Mouse (Mus musculus): Measurements from ENCODE around the gene Map7. TPM values are rescaled to one million over a fixed set of nuclear protein-coding genes. Genes with fewer than 3 reads are reported as not detected.

Gene Map7
- total and polyA plus RNA-seq, 2 experiments from 2014 or later, result 6.3 to 14.5 TPM

- Histone ChIP-seq H3K9me3 (ENCODE audit: low read length) (no peaks in the 10 kb centered on the region), H3K4me1 (ENCODE audit: insufficient read depth) (no peaks in the 10 kb centered on the region), H3K27me3 (ENCODE audit: insufficient read depth, low read length) (no peaks in the 10 kb centered on the region), H3K4me2 (ENCODE audit: low read depth) (no peak overlapping the region), H3K4me3 (ENCODE audit: low read depth, low read length) (no peak overlapping the region), H3K27ac (ENCODE audit: low read depth, low read length) (no peak overlapping the region), H3K36me3 (ENCODE audit: insufficient read depth) (no peaks in the 10 kb centered on the region), H3K9ac (no peak overlapping the region)
- ATAC-seq, result peak; percentile 50
- WGBS, result 77% methylated on average over 18 of the region's 18 CpGs
- TF ChIP-seq CTCF (IDR thresholded peaks at IDR 0.05; ENCODE audit: low read depth), result no peak
- peak; percentile 24 for DNase-seq
Observed at GRCm38 (mm10) chr10:20112026-20112973, 36.0 kb upstream of the Map7 start.

- Histone ChIP-seq H3K4me2 (ENCODE audit: low read depth) (no peak overlapping the region), H3K27me3 (ENCODE audit: insufficient read depth, low read length) (no peaks in the 10 kb centered on the region), H3K4me1 (ENCODE audit: insufficient read depth) (no peaks in the 10 kb centered on the region), H3K36me3 (ENCODE audit: insufficient read depth) (no peaks in the 10 kb centered on the region; the same call in 1 of the 2 replicates), H3K9me3 (ENCODE audit: low read length) (no peaks in the 10 kb centered on the region), H3K4me3 (ENCODE audit: low read depth, low read length) (no peak overlapping the region), H3K9ac (no peak overlapping the region), H3K27ac (ENCODE audit: low read depth, low read length) (no peak overlapping the region)
- 79% methylated on average over 15 of the region's 15 CpGs for WGBS
- TF ChIP-seq CTCF (IDR thresholded peaks at IDR 0.05; ENCODE audit: low read depth), result no peak
- ATAC-seq, result no peak
- no peak for DNase-seq
Observed at GRCm38 (mm10) chr10:20119504-20120425, 28.5 kb upstream of the Map7 start.

DNA sequence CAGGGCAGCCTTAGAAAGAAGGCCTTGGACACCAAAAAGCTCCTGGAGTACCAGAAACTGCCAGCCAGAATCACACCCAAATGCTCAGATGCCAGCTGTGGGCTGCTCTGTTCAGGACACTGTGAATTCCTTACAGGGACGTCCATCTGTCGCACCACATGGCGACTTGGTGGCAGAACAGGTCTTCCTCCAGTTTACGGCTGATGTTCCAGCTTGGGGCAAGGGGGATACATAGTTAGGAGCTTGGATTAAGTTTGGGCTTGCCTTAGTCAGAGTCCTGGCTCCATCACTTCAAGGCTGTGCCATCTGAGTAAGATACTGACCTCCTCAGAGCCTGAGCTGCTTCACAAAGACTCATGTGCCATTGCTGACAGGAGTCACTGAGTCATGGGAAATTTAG is 26.3 kb upstream of the Map7 start:
- Histone ChIP-seq H3K9ac (no peak overlapping the region), H3K4me3 (ENCODE audit: low read depth, low read length) (no peak overlapping the region), H3K9me3 (ENCODE audit: low read length) (no peaks in the 10 kb centered on the region), H3K4me2 (ENCODE audit: low read depth) (no peak overlapping the region), H3K4me1 (ENCODE audit: insufficient read depth) (no peaks in the 10 kb centered on the region), H3K36me3 (ENCODE audit: insufficient read depth) (no peaks in the 10 kb centered on the region; the same call in 1 of the 2 replicates), H3K27ac (ENCODE audit: low read depth, low read length) (no peak overlapping the region), H3K27me3 (ENCODE audit: insufficient read depth, low read length) (no peaks in the 10 kb centered on the region)
- DNase-seq (no peak), ATAC-seq (no peak)
- TF ChIP-seq CTCF (IDR thresholded peaks at IDR 0.05; ENCODE audit: low read depth), result no peak
- WGBS, result 89% methylated on average over 4 of the region's 4 CpGs

DNA sequence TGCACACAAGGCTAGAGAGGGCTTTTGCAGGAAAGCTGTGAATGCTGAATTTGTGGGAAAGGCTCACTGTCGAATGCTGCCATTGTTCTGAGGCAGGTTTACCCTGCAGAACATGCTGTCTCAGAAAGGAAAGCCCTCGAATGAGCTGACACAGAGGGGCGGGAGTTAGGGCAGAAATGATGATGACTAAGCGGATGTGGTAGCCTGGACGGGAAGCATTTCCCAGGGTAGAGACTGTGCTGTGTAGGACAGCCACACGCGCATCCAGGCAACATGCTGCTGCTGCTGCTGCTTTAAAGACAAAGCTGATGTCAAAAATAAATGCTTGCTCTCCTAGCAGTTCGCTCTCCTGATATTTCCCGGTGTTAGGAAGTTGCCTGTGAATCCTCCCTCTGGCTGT is 24.9 kb upstream of the Map7 start:
- Histone ChIP-seq H3K4me2 (ENCODE audit: low read depth) (no peak overlapping the region), H3K9ac (no peak overlapping the region), H3K36me3 (ENCODE audit: insufficient read depth) (no peaks in the 10 kb centered on the region; the same call in 1 of the 2 replicates), H3K27me3 (ENCODE audit: insufficient read depth, low read length) (no peaks in the 10 kb centered on the region), H3K9me3 (ENCODE audit: low read length) (no peaks in the 10 kb centered on the region), H3K4me1 (ENCODE audit: insufficient read depth) (no peaks in the 10 kb centered on the region), H3K27ac (ENCODE audit: low read depth, low read length) (0 out of 2 replicates have a peak overlapping the region, but pooled peaks have one; percentile 40), H3K4me3 (ENCODE audit: low read depth, low read length) (no peak overlapping the region)
- no peak for TF ChIP-seq CTCF (IDR thresholded peaks at IDR 0.05; ENCODE audit: low read depth)
- 36% methylated on average over 9 of the region's 9 CpGs for WGBS
- peak; percentile 74 for ATAC-seq
- DNase-seq, result peak; percentile 19

DNA sequence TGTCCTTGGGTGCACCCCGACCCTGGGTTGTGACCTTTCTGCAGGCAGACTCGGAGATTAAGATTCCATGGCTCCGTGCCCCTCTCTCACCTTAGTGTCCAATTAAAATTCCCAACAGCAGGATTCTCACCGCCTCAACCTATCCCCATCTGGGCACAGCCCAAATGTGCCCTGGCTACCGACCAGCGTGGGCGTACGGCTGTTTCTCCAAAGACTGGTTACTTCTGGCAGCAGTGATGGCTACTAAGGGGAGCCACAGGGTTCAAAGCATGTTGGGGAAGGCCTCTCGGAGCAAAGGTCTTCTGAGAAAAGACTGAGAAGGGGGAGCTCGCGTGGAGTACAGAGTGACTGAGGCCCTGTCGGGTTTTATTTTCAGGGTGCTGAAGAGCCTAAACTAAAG is 23.7 kb upstream of the Map7 start:
- TF ChIP-seq CTCF (IDR thresholded peaks at IDR 0.05; ENCODE audit: low read depth), result no peak
- Histone ChIP-seq H3K27ac (ENCODE audit: low read depth, low read length) (no peak overlapping the region), H3K27me3 (ENCODE audit: insufficient read depth, low read length) (no peaks in the 10 kb centered on the region), H3K9ac (no peak overlapping the region), H3K4me2 (ENCODE audit: low read depth) (no peak overlapping the region), H3K4me3 (ENCODE audit: low read depth, low read length) (no peak overlapping the region), H3K36me3 (ENCODE audit: insufficient read depth) (no peaks in the 10 kb centered on the region; the same call in 1 of the 2 replicates), H3K4me1 (ENCODE audit: insufficient read depth) (no peaks in the 10 kb centered on the region), H3K9me3 (ENCODE audit: low read length) (no peaks in the 10 kb centered on the region)
- ATAC-seq, result no peak
- no peak for DNase-seq
- WGBS, result 86% methylated on average over 12 of the region's 12 CpGs

DNA sequence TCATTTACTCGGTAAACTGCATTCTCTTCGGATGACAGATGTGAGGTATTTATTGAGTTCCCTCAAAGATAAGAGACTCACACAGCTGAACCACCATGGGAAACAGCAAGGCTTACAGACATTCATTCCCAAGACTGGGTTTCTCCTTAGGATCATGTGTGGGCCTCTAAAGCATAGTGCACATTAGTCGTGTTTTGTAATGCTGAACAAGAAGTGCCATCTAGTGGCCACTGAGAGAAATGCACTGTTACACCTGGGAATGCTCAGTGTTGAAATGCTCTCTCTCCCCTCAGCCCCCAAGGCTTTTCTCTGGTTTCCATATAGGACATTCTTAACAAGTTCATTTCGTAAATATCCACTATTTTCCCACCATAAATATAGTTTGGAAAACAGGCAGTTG is 23.0 kb upstream of the Map7 start:
- peak; percentile 97 for TF ChIP-seq CTCF (IDR thresholded peaks at IDR 0.05; ENCODE audit: low read depth)
- DNase-seq (peak; percentile 85), ATAC-seq (peak; percentile 87)
- H3K4me2 ChIP-seq (ENCODE audit: low read depth), result no peak overlapping the region
- no peaks in the 10 kb centered on the region for H3K4me1 ChIP-seq (ENCODE audit: insufficient read depth)
- WGBS, result 52% methylated on average over 4 of the region's 4 CpGs
- no peaks in the 10 kb centered on the region for H3K36me3 ChIP-seq (ENCODE audit: insufficient read depth)
- H3K9ac ChIP-seq, result no peak overlapping the region
- no peak overlapping the region for H3K4me3 ChIP-seq (ENCODE audit: low read depth, low read length)
- no peaks in the 10 kb centered on the region for H3K9me3 ChIP-seq (ENCODE audit: low read length)
- H3K27ac ChIP-seq (ENCODE audit: low read depth, low read length), result no peak overlapping the region
- no peaks in the 10 kb centered on the region for H3K27me3 ChIP-seq (ENCODE audit: insufficient read depth, low read length)
